In the genomic region with DNA sequence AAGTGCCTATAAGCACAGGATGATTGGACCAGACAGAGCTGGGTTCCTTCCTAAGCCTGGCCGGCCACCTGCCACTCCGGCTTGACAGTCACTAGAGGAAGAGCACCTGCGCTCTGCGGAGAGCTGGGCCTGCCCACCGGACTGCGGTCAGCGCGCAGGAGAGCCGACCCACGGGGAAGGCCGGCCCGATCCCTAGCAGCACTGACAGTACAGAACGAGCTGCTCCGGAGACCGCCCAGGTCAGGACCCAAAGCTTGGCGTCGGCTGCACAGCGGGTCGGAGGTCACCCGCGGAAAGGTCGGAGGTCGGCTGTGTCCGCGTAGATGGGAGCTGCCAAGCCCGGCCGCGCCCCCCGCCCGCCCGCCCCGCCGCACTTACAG, we compare ENCODE assay signal across 8 mouse cellular contexts. TPM values are rescaled to one million over a fixed set of nuclear protein-coding genes. Genes with fewer than 3 reads are reported as not detected.
DNase-seq lines count a peak whose midpoint lies in the region; ATAC-seq and TF ChIP-seq lines count a peak whose summit lies in the region.

No protein-coding gene starts in this region.

- no peak for TF ChIP-seq CTCF in bone marrow macrophage, adult 2 months (IDR thresholded peaks at IDR 0.05; ENCODE audit: low read depth, low read length)

- peak overlapping the region; percentile 79 for H3K9ac ChIP-seq in hindbrain, embryonic 11.5 days (ENCODE audit: low read depth, low read length)
- peak overlapping the region; percentile 77 for H3K9ac ChIP-seq in limb, embryonic 14.5 days (ENCODE audit: low read depth, low read length, severe bottlenecking)
- peak overlapping the region; percentile 79 for H3K9ac ChIP-seq in midbrain, embryonic 11.5 days (ENCODE audit: low read length)

- H3K9me3 ChIP-seq in hindbrain, embryonic 11.5 days (ENCODE audit: control insufficient read depth, low read length), result no peaks in the 10 kb centered on the region
- H3K9me3 ChIP-seq in limb, embryonic 14.5 days (ENCODE audit: control insufficient read depth, low read length), result no peaks in the 10 kb centered on the region
- no peaks in the 10 kb centered on the region for H3K9me3 ChIP-seq in midbrain, embryonic 11.5 days (ENCODE audit: control insufficient read depth, low read length)

- no peaks in the 10 kb centered on the region for H3K27me3 ChIP-seq in hindbrain, embryonic 11.5 days (ENCODE audit: control insufficient read depth, insufficient read depth, low read length)
- no peaks in the 10 kb centered on the region for H3K27me3 ChIP-seq in limb, embryonic 14.5 days (ENCODE audit: control insufficient read depth, insufficient read depth, low read length)
- H3K27me3 ChIP-seq in midbrain, embryonic 11.5 days (ENCODE audit: control insufficient read depth, insufficient read depth, low read length), result no peaks in the 10 kb centered on the region
- H3K27me3 ChIP-seq in splenic B cell, adult 2 months (ENCODE audit: control insufficient read depth, insufficient read depth, low read length, poor library complexity, severe bottlenecking), result no peaks in the 10 kb centered on the region

- peak overlapping the region; percentile 88 for H3K4me3 ChIP-seq in bone marrow macrophage, adult 2 months (ENCODE audit: insufficient read depth, low read length)
- peak overlapping the region; percentile 91 for H3K4me3 ChIP-seq in hindbrain, embryonic 11.5 days (ENCODE audit: low read depth, low read length)
- peak overlapping the region; percentile 80 for H3K4me3 ChIP-seq in limb, embryonic 14.5 days (replicated peaks; ENCODE audit: low read length)
- peak overlapping the region; percentile 92 for H3K4me3 ChIP-seq in midbrain, embryonic 11.5 days (ENCODE audit: low read depth, low read length)

- WGBS in hindbrain, embryonic 11.5 days, result under 1% methylated on average over 33 of the region's 33 CpGs
- 0% methylated on average over 9 of the region's 33 CpGs for WGBS in limb, embryonic 14.5 days
- under 1% methylated on average over 31 of the region's 33 CpGs for WGBS in midbrain, embryonic 11.5 days

- TF ChIP-seq POLR2A in bone marrow macrophage, adult 2 months (IDR thresholded peaks at IDR 0.05; ENCODE audit: borderline replicate concordance, low read depth, low read length), result no peak
- TF ChIP-seq POLR2A in limb, embryonic 14.5 days (IDR thresholded peaks at IDR 0.05; ENCODE audit: borderline replicate concordance, extremely low read depth, insufficient read depth, insufficient read length), result no peak

- ATAC-seq in erythroid progenitor cell, adult 5-6 weeks (replicated peaks; ENCODE audit: low FRiP score, poor library complexity, severe bottlenecking), result peak; percentile 39
- ATAC-seq in hindbrain, embryonic 11.5 days (ENCODE audit: low FRiP score), result peak; percentile 70
- ATAC-seq in limb, embryonic 14.5 days (ENCODE audit: low FRiP score, low read depth), result peak; percentile 21
- ATAC-seq in midbrain, embryonic 11.5 days (ENCODE audit: low FRiP score), result peak; percentile 68

- no peaks in the 10 kb centered on the region for H3K36me3 ChIP-seq in hindbrain, embryonic 11.5 days (ENCODE audit: control insufficient read depth, insufficient read depth, low read length)
- no peaks in the 10 kb centered on the region for H3K36me3 ChIP-seq in limb, embryonic 14.5 days (ENCODE audit: control insufficient read depth, insufficient read depth, low read length)
- H3K36me3 ChIP-seq in midbrain, embryonic 11.5 days (ENCODE audit: control insufficient read depth, insufficient read depth, low read length), result no peaks in the 10 kb centered on the region
- no peaks in the 10 kb centered on the region for H3K36me3 ChIP-seq in splenic B cell, adult 2 months (ENCODE audit: control insufficient read depth, insufficient read depth, low read length, poor library complexity, severe bottlenecking)

- H3K4me1 ChIP-seq in bone marrow macrophage, adult 2 months (ENCODE audit: control insufficient read depth, insufficient read depth, low read length), result peaks cover 10% of the 10 kb centered on the region
- no peaks in the 10 kb centered on the region; the same call in 1 of the 2 replicates for H3K4me1 ChIP-seq in hindbrain, embryonic 11.5 days (replicated peaks; ENCODE audit: control insufficient read depth, insufficient read depth, low read length)
- peaks cover 14% of the 10 kb centered on the region; the same call in 1 of the 2 replicates for H3K4me1 ChIP-seq in limb, embryonic 14.5 days (ENCODE audit: control insufficient read depth, insufficient read depth, low read length)
- H3K4me1 ChIP-seq in midbrain, embryonic 11.5 days (ENCODE audit: control insufficient read depth, insufficient read depth, low read length), result peaks cover 10% of the 10 kb centered on the region

- H3K4me2 ChIP-seq in hindbrain, embryonic 11.5 days (replicated peaks; ENCODE audit: low read depth, low read length), result peak overlapping the region; percentile 89
- peak overlapping the region; percentile 97 for H3K4me2 ChIP-seq in limb, embryonic 14.5 days (replicated peaks; ENCODE audit: low read depth, low read length, severe bottlenecking)
- H3K4me2 ChIP-seq in midbrain, embryonic 11.5 days, result peak overlapping the region; percentile 94

- peak; percentile 50 for DNase-seq in embryo, embryonic 10 days (ENCODE audit: low spot score)
- DNase-seq in embryo, embryonic 10.5 days (ENCODE audit: low spot score), result no peak
- peak; percentile 35 for DNase-seq in hindbrain, embryonic 11.5 days (ENCODE audit: low spot score)
- DNase-seq in limb, embryonic 14.5 days (ENCODE audit: low spot score), result no peak
- DNase-seq in midbrain, embryonic 11.5 days (ENCODE audit: low spot score, missing footprints), result peak; percentile 92
- DNase-seq in splenic B cell, adult 2 months (ENCODE audit: low read depth, low spot score), result peak; percentile 44

- H3K27ac ChIP-seq in bone marrow macrophage, adult 2 months (ENCODE audit: insufficient read depth, low read depth, low read length), result peak overlapping the region; percentile 35
- peak overlapping the region; percentile 43; the same call in 1 of the 2 replicates for H3K27ac ChIP-seq in hindbrain, embryonic 11.5 days (ENCODE audit: low read depth, low read length)
- no peak overlapping the region; the same call in 1 of the 2 replicates for H3K27ac ChIP-seq in limb, embryonic 14.5 days (replicated peaks; ENCODE audit: low read depth, low read length)
- no peak overlapping the region for H3K27ac ChIP-seq in midbrain, embryonic 11.5 days (ENCODE audit: low read depth, low read length)

RNA-seq across cellular contexts. Expression of gene Trappc10, which starts 0.4 kb away (rescaled TPM):
- polyA plus RNA-seq in bone marrow macrophage, adult 2 months (2012; ENCODE audit: insufficient read depth, insufficient read length, missing spikeins), result 25.2 and 29.6 TPM in 2 replicates
- 127 and 132 TPM in 2 replicates for total RNA-seq in erythroid progenitor cell, adult 5-6 weeks (2015; ENCODE audit: low replicate concordance)
- 81.0 and 108 TPM in 2 replicates for total RNA-seq in erythroid progenitor cell, adult 5-6 weeks (2017; ENCODE audit: low replicate concordance)
- 17.7 and 21.2 TPM in 2 replicates for polyA plus RNA-seq in hindbrain, embryonic 11.5 days (2014; fragmentation: Nextera tagmentation; extraction: Ambion mirVana)
- polyA plus RNA-seq in limb, embryonic 14.5 days (2012; rRNA removed), result 32.4 and 38.8 TPM in 2 replicates
- polyA plus RNA-seq in limb, embryonic 14.5 days (2014; fragmentation: Nextera tagmentation; extraction: Ambion mirVana), result 18.8 and 19.0 TPM in 2 replicates
- polyA plus RNA-seq in midbrain, embryonic 11.5 days (2014; fragmentation: Nextera tagmentation; extraction: Ambion mirVana), result 16.7 and 17.5 TPM in 2 replicates

RNA-seq across cellular contexts. Expression of gene Pwp2, which starts 59.1 kb away (rescaled TPM):
- 3.7 and 4.5 TPM in 2 replicates for polyA plus RNA-seq in bone marrow macrophage, adult 2 months (2012; ENCODE audit: insufficient read depth, insufficient read length, missing spikeins)
- 2.5 and 2.9 TPM in 2 replicates for total RNA-seq in erythroid progenitor cell, adult 5-6 weeks (2015; ENCODE audit: low replicate concordance)
- 7.8 and 10.1 TPM in 2 replicates for total RNA-seq in erythroid progenitor cell, adult 5-6 weeks (2017; ENCODE audit: low replicate concordance)
- polyA plus RNA-seq in hindbrain, embryonic 11.5 days (2014; fragmentation: Nextera tagmentation; extraction: Ambion mirVana), result 14.1 and 18.7 TPM in 2 replicates
- 15.8 and 16.1 TPM in 2 replicates for polyA plus RNA-seq in limb, embryonic 14.5 days (2012; rRNA removed)
- 16.9 and 17.4 TPM in 2 replicates for polyA plus RNA-seq in limb, embryonic 14.5 days (2014; fragmentation: Nextera tagmentation; extraction: Ambion mirVana)
- 17.2 and 19.0 TPM in 2 replicates for polyA plus RNA-seq in midbrain, embryonic 11.5 days (2014; fragmentation: Nextera tagmentation; extraction: Ambion mirVana)

Comparison
In these comparisons a context has a peak if more than half of its experiments do, and no peak if none do; other contexts are left out.
1. DNase-seq: peak in embryo, embryonic 10 days (single experiment), hindbrain, embryonic 11.5 days (single experiment), midbrain, embryonic 11.5 days (single experiment) and splenic B cell, adult 2 months (single experiment); none in embryo, embryonic 10.5 days (single experiment) and limb, embryonic 14.5 days (single experiment).
2. H3K27ac ChIP-seq: peak in bone marrow macrophage, adult 2 months (single experiment) and hindbrain, embryonic 11.5 days (single experiment); none in limb, embryonic 14.5 days (single experiment) and midbrain, embryonic 11.5 days (single experiment).
3. Peak in every context shown above with its lines, with median percentiles within 50 percentile points of each other: H3K4me3 ChIP-seq, ATAC-seq, H3K4me2 ChIP-seq and H3K9ac ChIP-seq.